ENCODE assay signal across 17 mouse cellular contexts in the genomic region with DNA sequence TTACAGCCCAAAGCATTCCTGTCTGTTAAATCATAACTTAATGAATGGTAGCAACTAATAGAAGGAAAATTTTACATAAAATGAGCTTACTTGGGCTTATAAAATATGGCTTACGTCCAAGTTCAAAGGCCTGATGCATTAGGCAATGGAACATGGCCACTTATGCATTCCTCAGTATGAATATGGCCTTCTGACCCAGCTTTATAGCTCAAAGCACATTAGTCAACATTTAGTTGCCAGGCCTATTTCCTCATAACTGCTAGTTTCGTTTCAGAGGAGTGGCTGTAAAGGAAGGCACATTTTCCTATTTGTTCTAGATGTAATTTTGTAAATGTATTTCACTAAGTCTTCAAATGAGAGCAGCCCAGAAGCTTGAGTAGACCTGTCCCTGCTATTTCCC. TPM values are rescaled to one million over a fixed set of nuclear protein-coding genes. Genes with fewer than 3 reads are reported as not detected.
DNase-seq lines count a peak whose midpoint lies in the region; ATAC-seq lines count a peak whose summit lies in the region.
"Had no signal": no experiment of that assay in that cellular context is flagged by ENCODE, and none has a peak within 500 bp of the region (broad histone marks: within the 10 kb centered on the region; RNA-seq: fewer than 3 reads in every experiment).

No protein-coding gene starts in this region.

- DNase-seq in kidney, adult 18-20 months: no peak
- DNase-seq in Muller cell, postnatal 12 days (ENCODE audit: inconsistent ontology term): peak; percentile 61
- DNase-seq in ovary, postnatal 10 days (ENCODE audit: low spot score): no peak
- DNase-seq in gastrocnemius, postnatal 10 days: no peak
- DNase-seq: adrenal gland, postnatal 14 days; cerebellum, postnatal 10 days; forebrain, postnatal 0 days; gastrocnemius, postnatal 14 days; heart, postnatal 4 days; midbrain, embryonic 14.5 days had no signal

- no peak overlapping the region for H3K4me2 ChIP-seq in kidney, embryonic 16.5 days (replicated peaks; ENCODE audit: low read depth, low read length)
- H3K4me2 ChIP-seq: heart, embryonic 13.5 days; limb, embryonic 15.5 days had no signal

- no peak overlapping the region for H3K4me3 ChIP-seq in kidney, embryonic 16.5 days (ENCODE audit: low read length)
- H3K4me3 ChIP-seq in brown adipose tissue, adult 24 weeks (ENCODE audit: insufficient read depth, low read depth, low read length): no peak overlapping the region
- H3K4me3 ChIP-seq: erythroblast, embryonic 14.5 days; heart, embryonic 13.5 days; left cerebral cortex, adult 2 months; limb, embryonic 15.5 days had no signal

- no peak overlapping the region for H3K9ac ChIP-seq in kidney, embryonic 16.5 days (replicated peaks; ENCODE audit: low read length)
- H3K9ac ChIP-seq: heart, embryonic 13.5 days; limb, embryonic 15.5 days had no signal

- no peak for ATAC-seq in kidney, embryonic 16.5 days (ENCODE audit: low FRiP score, low TSS enrichment)
- peak; percentile 27; the same call in 1 of the 2 replicates for ATAC-seq in megakaryocyte, adult 5-6 weeks (ENCODE audit: poor library complexity, severe bottlenecking)
- ATAC-seq: forebrain, postnatal 0 days had no signal

- no peaks in the 10 kb centered on the region for H3K36me3 ChIP-seq in kidney, embryonic 16.5 days (ENCODE audit: insufficient read depth, low read length)
- H3K36me3 ChIP-seq: heart, embryonic 13.5 days; limb, embryonic 15.5 days had no signal

- no peaks in the 10 kb centered on the region for H3K27me3 ChIP-seq in kidney, embryonic 16.5 days (ENCODE audit: insufficient read depth, low read length)
- H3K27me3 ChIP-seq: heart, embryonic 13.5 days; limb, embryonic 15.5 days had no signal

- H3K9me3 ChIP-seq in kidney, embryonic 16.5 days (ENCODE audit: low read length): no peaks in the 10 kb centered on the region
- H3K9me3 ChIP-seq: heart, embryonic 13.5 days; limb, embryonic 15.5 days had no signal

- H3K27ac ChIP-seq in kidney, embryonic 16.5 days (ENCODE audit: low read length): peak overlapping the region; percentile 74
- H3K27ac ChIP-seq in brown adipose tissue, adult 24 weeks (replicated peaks; ENCODE audit: low read depth, low read length): 0 out of 2 replicates have a peak overlapping the region, but pooled peaks have one; percentile 18
- H3K27ac ChIP-seq: heart, embryonic 13.5 days; left cerebral cortex, adult 2 months; limb, embryonic 15.5 days had no signal

- H3K4me1 ChIP-seq in kidney, embryonic 16.5 days (ENCODE audit: insufficient read depth, low read length): peaks cover 23% of the 10 kb centered on the region
- H3K4me1 ChIP-seq in brown adipose tissue, adult 24 weeks (ENCODE audit: control insufficient read depth, insufficient read depth, insufficient read length, low read length): peaks cover 6% of the 10 kb centered on the region

- 58% methylated on average over 2 of the region's 2 CpGs for WGBS in kidney, embryonic 16.5 days

RNA-seq across cellular contexts. Expression of a gene that starts 3.8 kb away (rescaled TPM):
- polyA plus RNA-seq in kidney, embryonic 16.5 days (2015; fragmentation: Nextera tagmentation; extraction: Ambion mirVana): 37.5 and 44.7 TPM in 2 replicates
- polyA plus RNA-seq in brown adipose tissue, adult 24 weeks (2012; ENCODE audit: insufficient read depth, insufficient read length, missing spikeins): 21.2 and 26.9 TPM in 2 replicates
- 123 and 128 TPM in 2 replicates for total RNA-seq in megakaryocyte, adult 5-6 weeks (2015)
- 47.5 and 78.3 TPM in 2 replicates for total RNA-seq in megakaryocyte, adult 5-6 weeks (2017)
- 10 to 100 TPM; 26.0 to 34.6 TPM for total RNA-seq in gastrocnemius, postnatal 10 days (2021)
